Mouse (Mus musculus) gastrocnemius, postnatal 4 days (tissue): ENCODE data around the gene Napa. TPM values are rescaled to one million over a fixed set of nuclear protein-coding genes. Genes with fewer than 3 reads are reported as not detected.

Source experiments
- DNase-seq, 2 experiments: peaks; one replicate each; pipeline ENCODE4 v3.0.0; 2021 to 2022; ENCODE audit warnings: low spot score in 2 of 2, mixed read lengths in 2 of 2
- long read RNA-seq, 2 experiments: library from polyadenylated mRNA; stranded (forward); transcript quantifications; one replicate each; pipeline ENCODE4 v2.0.0; 2021
- total RNA-seq, 2 experiments: library from RNA; stranded (reverse); gene quantifications; 2 replicates each; pipeline ENCODE4 v1.2.3; 2021

Napa gene
- total RNA-seq = 100 to 1,000 TPM; 141 to 153 TPM
- long read RNA-seq, experiment 1, transcript Napa-201 (11 exons, 2,517 nt) = major isoform, 351 of 390 reads
- long read RNA-seq, experiment 1, partial matches to known transcripts = 3 of 390 reads
- long read RNA-seq, experiment 1, other reads (novel, unspliced or antisense) = 34 of 390 reads
- long read RNA-seq, experiment 2, transcript Napa-201 (11 exons, 2,517 nt) = major isoform, 326 of 377 reads
- long read RNA-seq, experiment 2, partial matches to known transcripts = 10 of 377 reads
- long read RNA-seq, experiment 2, other reads (novel, unspliced or antisense) = 38 of 377 reads

GRCm38 (mm10) chr7:16098021-16099017, at the start of gene Napa:
Gene Napa, plus strand, starts transcription at chr7:16098458.
- DNase-seq = peak; percentile 93 to 98

GRCm38 (mm10) chr7:16048675-16049575, 49.3 kb upstream of the Napa start:
- DNase-seq = no peak

- no peak for DNase-seq
Measured at GRCm38 (mm10) chr7:16049576-16049915, 48.7 kb upstream of the Napa start.

- DNase-seq = no peak
Measured at GRCm38 (mm10) chr7:16050600-16050999, 47.7 kb upstream of the Napa start.

- peak; percentile 45 to 81 for DNase-seq
Measured at GRCm38 (mm10) chr7:16051883-16052595, 46.2 kb upstream of the Napa start.

- DNase-seq = peak; percentile 88 to 94
Measured at GRCm38 (mm10) chr7:16052684-16053083, 45.6 kb upstream of the Napa start.

- no peak for DNase-seq
Measured at GRCm38 (mm10) chr7:16053105-16053504, 45.2 kb upstream of the Napa start.

GRCm38 (mm10) chr7:16054966-16055365, 43.3 kb upstream of the Napa start:
- DNase-seq = no peak

- no peak for DNase-seq
Measured at GRCm38 (mm10) chr7:16055665-16056064, 42.6 kb upstream of the Napa start.

- DNase-seq = no peak
Measured at GRCm38 (mm10) chr7:16056459-16057135, 41.7 kb upstream of the Napa start.

- DNase-seq = no peak
Measured at GRCm38 (mm10) chr7:16057136-16057534, 41.1 kb upstream of the Napa start.

GRCm38 (mm10) chr7:16061219-16062098, 36.8 kb upstream of the Napa start, which contains the start of gene Zfp541:
Gene Zfp541, plus strand, starts transcription at chr7:16061814.
- no peak for DNase-seq

GRCm38 (mm10) chr7:16062099-16062420, 36.2 kb upstream of the Napa start:
- no peak for DNase-seq

- DNase-seq = no peak
Measured at GRCm38 (mm10) chr7:16063490-16063889, 34.8 kb upstream of the Napa start.

GRCm38 (mm10) chr7:16070846-16071245, 27.4 kb upstream of the Napa start:
- DNase-seq = no peak

- no peak for DNase-seq
Measured at GRCm38 (mm10) chr7:16071906-16072305, 26.4 kb upstream of the Napa start.

- no peak for DNase-seq
Measured at GRCm38 (mm10) chr7:16079947-16080346, 18.3 kb upstream of the Napa start.

GRCm38 (mm10) chr7:16080581-16080980, 17.7 kb upstream of the Napa start:
- no peak for DNase-seq

- DNase-seq = no peak
Measured at GRCm38 (mm10) chr7:16083361-16083760, 14.9 kb upstream of the Napa start.
